ENCODE assay signal across 9 mouse cellular contexts in the genomic region with DNA sequence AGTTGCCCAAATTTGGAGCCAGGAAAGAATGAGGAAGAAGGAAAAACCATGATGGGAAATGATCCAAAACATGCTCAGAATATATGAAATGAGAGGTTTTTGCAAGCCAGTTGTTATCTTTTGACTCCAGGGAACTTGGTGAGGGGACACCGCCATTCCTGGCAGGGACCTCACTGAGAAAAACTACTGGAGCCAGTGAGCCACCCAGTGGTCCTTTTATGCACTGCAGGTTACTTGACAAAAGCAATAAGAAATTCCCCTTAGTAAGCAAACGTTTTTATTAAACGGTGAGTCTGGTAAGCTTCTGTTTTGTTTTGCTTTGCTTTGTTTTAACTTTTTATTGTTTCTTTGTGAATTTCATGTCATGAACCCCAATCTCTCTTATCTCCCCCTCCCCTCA.
DNase-seq lines count a peak whose midpoint lies in the region; ATAC-seq lines count a peak whose summit lies in the region.
"Had no signal": no experiment of that assay in that cellular context is flagged by ENCODE, and none has a peak within 500 bp of the region (broad histone marks: within the 10 kb centered on the region; RNA-seq: fewer than 3 reads in every experiment).

No protein-coding gene starts in this region.

- ATAC-seq in intestine, embryonic 14.5 days (replicated peaks; ENCODE audit: low FRiP score, low TSS enrichment, low read depth): no peak
- no peak for ATAC-seq in intestine, embryonic 15.5 days
- ATAC-seq in liver, embryonic 11.5 days (replicated peaks; ENCODE audit: low FRiP score): no peak

- H3K4me3 ChIP-seq in intestine, embryonic 14.5 days (ENCODE audit: low read depth, low read length): no peak overlapping the region
- no peak overlapping the region for H3K4me3 ChIP-seq in intestine, embryonic 15.5 days (replicated peaks)
- no peak overlapping the region for H3K4me3 ChIP-seq in liver, embryonic 11.5 days (ENCODE audit: low read depth, low read length)
- H3K4me3 ChIP-seq: neural tube, embryonic 12.5 days had no signal

- no peaks in the 10 kb centered on the region for H3K4me1 ChIP-seq in intestine, embryonic 14.5 days (replicated peaks; ENCODE audit: control insufficient read depth, insufficient read depth, low read length)
- no peaks in the 10 kb centered on the region for H3K4me1 ChIP-seq in intestine, embryonic 15.5 days (replicated peaks)
- H3K4me1 ChIP-seq in liver, embryonic 11.5 days (replicated peaks; ENCODE audit: control insufficient read depth, insufficient read depth, low read length): no peaks in the 10 kb centered on the region
- H3K4me1 ChIP-seq: neural tube, embryonic 12.5 days had no signal

- no peaks in the 10 kb centered on the region for H3K9me3 ChIP-seq in intestine, embryonic 14.5 days (ENCODE audit: control insufficient read depth, low read length)
- no peaks in the 10 kb centered on the region for H3K9me3 ChIP-seq in intestine, embryonic 15.5 days
- no peaks in the 10 kb centered on the region for H3K9me3 ChIP-seq in liver, embryonic 11.5 days (ENCODE audit: control insufficient read depth, low read length)
- H3K9me3 ChIP-seq: neural tube, embryonic 12.5 days had no signal

- H3K4me2 ChIP-seq in intestine, embryonic 14.5 days (ENCODE audit: low read length): no peak overlapping the region
- H3K4me2 ChIP-seq in intestine, embryonic 15.5 days (replicated peaks): no peak overlapping the region
- H3K4me2 ChIP-seq in liver, embryonic 11.5 days: no peak overlapping the region
- H3K4me2 ChIP-seq: neural tube, embryonic 12.5 days had no signal

- WGBS in intestine, embryonic 14.5 days: 9% methylated on average over 3 of the region's 3 CpGs
- 10% methylated on average over 3 of the region's 3 CpGs for WGBS in intestine, embryonic 15.5 days
- WGBS in liver, embryonic 11.5 days: 8% methylated on average over 3 of the region's 3 CpGs

- no peak overlapping the region for H3K9ac ChIP-seq in intestine, embryonic 14.5 days (ENCODE audit: low read length)
- H3K9ac ChIP-seq in intestine, embryonic 15.5 days: no peak overlapping the region
- no peak overlapping the region for H3K9ac ChIP-seq in liver, embryonic 11.5 days (ENCODE audit: low read depth, low read length)
- H3K9ac ChIP-seq: neural tube, embryonic 12.5 days had no signal

- no peak overlapping the region for H3K27ac ChIP-seq in intestine, embryonic 14.5 days (ENCODE audit: low read depth)
- H3K27ac ChIP-seq in intestine, embryonic 15.5 days: no peak overlapping the region
- H3K27ac ChIP-seq in liver, embryonic 11.5 days (ENCODE audit: low read depth, low read length): no peak overlapping the region
- H3K27ac ChIP-seq: neural tube, embryonic 12.5 days had no signal

- DNase-seq in intestine, embryonic 14.5 days (ENCODE audit: low spot score): peak; percentile 79
- DNase-seq in adrenal gland, adult (ENCODE audit: inconsistent age in 2 of 2, low spot score in 1 of 2): peak; percentile 36 to 85
- peak; percentile 80 for DNase-seq in embryo, embryonic 11 days
- DNase-seq in kidney, postnatal 14 days: peak; percentile 67
- DNase-seq in liver, embryonic 11.5 days (ENCODE audit: low spot score): peak; percentile 35
- peak; percentile 76 to 84 for DNase-seq in right cerebral cortex, adult 2 months (ENCODE audit: low spot score in 2 of 2)
- no peak for DNase-seq in natural killer cell, adult 2 months (ENCODE audit: low spot score in 2 of 2)

- no peaks in the 10 kb centered on the region for H3K36me3 ChIP-seq in intestine, embryonic 14.5 days (ENCODE audit: control insufficient read depth, insufficient read depth, low read length)
- no peaks in the 10 kb centered on the region for H3K36me3 ChIP-seq in intestine, embryonic 15.5 days
- no peaks in the 10 kb centered on the region for H3K36me3 ChIP-seq in liver, embryonic 11.5 days (ENCODE audit: control insufficient read depth, insufficient read depth, low read length)
- H3K36me3 ChIP-seq: neural tube, embryonic 12.5 days had no signal

- no peaks in the 10 kb centered on the region for H3K27me3 ChIP-seq in intestine, embryonic 14.5 days (replicated peaks; ENCODE audit: control insufficient read depth, insufficient read depth, low read length)
- H3K27me3 ChIP-seq in intestine, embryonic 15.5 days (replicated peaks): 0 out of 2 replicates have a peak, but pooled peaks cover 3% of the 10 kb centered on the region
- no peaks in the 10 kb centered on the region for H3K27me3 ChIP-seq in liver, embryonic 11.5 days (replicated peaks; ENCODE audit: control insufficient read depth, insufficient read depth, low read length)

Comparison
In these comparisons a context has a peak if more than half of its experiments do, and no peak if none do; other contexts are left out.
1. DNase-seq: peak in intestine, embryonic 14.5 days (single experiment), adrenal gland, adult (2 of 2), embryo, embryonic 11 days (single experiment), kidney, postnatal 14 days (single experiment), liver, embryonic 11.5 days (single experiment) and right cerebral cortex, adult 2 months (2 of 2); none in natural killer cell, adult 2 months (0 of 2).